Mouse (Mus musculus): ENCODE measurements around the gene Arpc3. TPM values are rescaled to one million over a fixed set of nuclear protein-coding genes. Genes with fewer than 3 reads are reported as not detected.

Gene Arpc3
- 241 TPM for total RNA-seq (2023)

GRCm38 (mm10) chr5:122391786-122392180 lies at the start of gene Arpc3:
TSS of gene Arpc3 (plus strand) at chr5:122391878.

GRCm38 (mm10) chr5:122353807-122354491 lies 37.7 kb upstream of the Arpc3 start, which contains the start of the genes Rad9b and Vps29:
TSS of gene Rad9b (minus strand) at chr5:122354233.
TSS of gene Vps29 (plus strand) at chr5:122354369.

DNA sequence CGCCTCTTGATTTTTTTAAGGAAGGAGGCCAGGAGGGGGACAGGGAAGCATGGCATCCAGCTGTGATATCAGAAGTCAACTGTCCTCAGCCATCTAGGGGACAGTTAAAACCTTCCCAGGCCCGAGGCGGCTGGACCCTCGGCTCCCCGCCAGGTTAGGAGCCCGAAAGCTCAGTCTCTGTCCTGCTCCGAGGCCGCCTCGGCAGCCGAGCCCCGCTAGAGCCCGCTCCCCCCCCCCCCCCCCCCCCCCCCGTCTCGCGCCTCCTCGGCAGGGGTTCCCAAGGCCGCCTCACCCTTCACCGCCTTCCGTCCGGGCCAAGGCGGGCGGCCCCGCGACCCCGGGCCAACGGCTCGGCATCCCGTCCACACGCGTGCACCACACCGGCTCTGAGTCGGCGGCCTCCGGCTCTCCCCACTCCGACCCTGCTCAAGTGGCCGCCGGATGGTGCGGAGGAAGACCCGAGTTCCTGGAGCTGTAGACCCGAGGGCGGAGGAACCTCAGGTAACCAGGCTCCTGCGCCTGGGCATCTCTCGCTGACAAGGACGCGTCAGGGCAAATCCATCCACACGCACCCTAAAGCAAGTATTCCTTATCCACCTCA lies 20.0 kb upstream of the Arpc3 start, which contains the start of gene Gpn3:
Gene Gpn3, plus strand, starts transcription at position 286 of the 601 bp plus-strand sequence.

GRCm38 (mm10) chr5:122372192-122372769 lies 19.4 kb upstream of the Arpc3 start, which contains the start of gene Fam216a:
TSS of gene Fam216a (minus strand) at chr5:122372364.

DNA sequence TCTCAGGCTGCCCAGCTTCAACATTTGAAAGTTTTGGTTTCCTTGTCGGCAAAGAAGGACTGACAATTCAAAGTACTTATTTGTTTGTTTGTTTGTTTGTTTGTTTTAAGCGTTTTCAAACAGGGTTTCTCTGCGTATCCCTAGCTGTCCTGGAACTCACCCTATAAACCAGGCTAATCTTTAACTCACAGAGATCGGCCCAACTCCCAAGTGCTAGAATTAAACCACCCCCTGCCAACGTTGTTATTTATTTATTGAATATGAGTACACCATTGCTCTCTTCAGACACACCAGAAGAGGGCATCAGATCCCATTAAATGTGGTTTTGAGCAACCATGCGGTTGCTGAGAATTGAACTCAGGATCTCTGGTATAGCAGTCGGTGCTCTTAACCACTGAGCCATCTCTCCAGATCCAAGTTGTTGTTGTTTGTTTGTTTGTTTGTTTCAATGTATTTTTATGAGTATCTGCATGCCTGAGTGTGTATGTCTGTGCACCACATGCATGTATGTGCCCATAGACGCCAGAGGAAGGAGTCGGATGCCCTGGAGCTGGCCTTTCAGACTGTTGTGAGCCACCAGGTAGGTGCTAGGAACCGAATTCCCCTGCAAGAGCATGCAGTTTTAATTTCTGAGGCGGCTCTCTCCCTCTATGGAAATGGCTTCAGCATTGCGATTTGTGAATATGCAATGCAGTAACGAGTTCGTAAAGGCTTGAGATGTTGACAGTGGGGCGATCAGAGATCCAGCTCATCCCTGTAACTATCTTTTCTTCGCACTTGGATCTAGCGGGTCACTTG lies 29.8 kb downstream of the Arpc3 start, which contains the start of gene Anapc7:
Gene Anapc7, plus strand, starts transcription at position 423 of the 798 bp plus-strand sequence.

Other genes with a start within 250 kb of the Arpc3 start
- 279 TPM for gene Ppp1cc, start 233.6 kb upstream of the Arpc3 start, total RNA-seq (2023)
- 114 TPM for gene Hvcn1, start 185.1 kb upstream of the Arpc3 start, total RNA-seq (2023)
- gene Tctn1, start 127.4 kb upstream of the Arpc3 start, total RNA-seq (2023), result 5.5 TPM
- gene Pptc7, start 107.5 kb upstream of the Arpc3 start, total RNA-seq (2023), result 35.1 TPM
- gene Rad9b, start 37.6 kb upstream of the Arpc3 start, total RNA-seq (2023), result 6.4 TPM
- 50.7 TPM for gene Vps29, start 37.5 kb upstream of the Arpc3 start, total RNA-seq (2023)
- 45.2 TPM for gene Gpn3, start 20.0 kb upstream of the Arpc3 start, total RNA-seq (2023)
- gene Fam216a, start 19.5 kb upstream of the Arpc3 start, total RNA-seq (2023), result 9.4 TPM
- gene Anapc7, start 29.8 kb downstream of the Arpc3 start, total RNA-seq (2023), result 39.5 TPM
- gene Atp2a2, start 110.3 kb downstream of the Arpc3 start, total RNA-seq (2023), result 62.9 TPM
- gene Ift81, start 222.6 kb downstream of the Arpc3 start, total RNA-seq (2023), result 2.4 TPM